Mouse (Mus musculus): ENCODE results near the gene Rab40b.

DNA sequence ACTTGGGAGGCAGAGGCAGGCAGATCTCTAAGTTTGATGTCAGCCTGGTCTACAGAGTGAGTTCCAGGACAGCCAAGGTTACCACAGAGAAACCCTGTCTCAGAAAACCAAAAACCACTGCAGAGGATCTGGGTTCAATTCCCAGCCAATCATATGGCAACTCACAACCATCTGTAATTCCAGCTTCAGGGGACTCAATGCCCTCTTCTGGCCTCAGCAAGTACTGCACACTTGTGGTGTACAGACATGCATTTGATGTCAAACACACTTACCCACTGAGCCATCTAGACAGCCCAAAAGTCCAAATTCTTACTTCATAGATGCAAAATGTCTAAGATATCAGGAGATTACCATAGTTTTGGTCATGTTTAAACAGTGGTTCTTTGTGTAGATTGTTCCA is 9.4 kb downstream of the Rab40b start:
- TF ChIP-seq CTCF (IDR thresholded peaks at IDR 0.05; ENCODE audit: insufficient read depth, low read depth, low read length) (no peak), POLR2A (IDR thresholded peaks at IDR 0.05; ENCODE audit: insufficient read depth, low read depth, low read length) (no peak)
